Mouse (Mus musculus) cerebellum, adult 8-10 months (tissue): ENCODE measurements at regions not wholly inside any gene's neighbourhood (a gene's known extent, or its start where the extent isn't known, plus 50 kb on each side); places are given as distances from the start of the nearest gene placed in this dataset.
"Not testable (repeated sequence)": the region's sequence is repeated elsewhere in the genome, so short reads cannot be mapped to it uniquely, and the experiment has no call there.

Experiments
- DNase-seq: peaks from one replicate; pipeline ENCODE4 v3.0.0; 2022

DNA sequence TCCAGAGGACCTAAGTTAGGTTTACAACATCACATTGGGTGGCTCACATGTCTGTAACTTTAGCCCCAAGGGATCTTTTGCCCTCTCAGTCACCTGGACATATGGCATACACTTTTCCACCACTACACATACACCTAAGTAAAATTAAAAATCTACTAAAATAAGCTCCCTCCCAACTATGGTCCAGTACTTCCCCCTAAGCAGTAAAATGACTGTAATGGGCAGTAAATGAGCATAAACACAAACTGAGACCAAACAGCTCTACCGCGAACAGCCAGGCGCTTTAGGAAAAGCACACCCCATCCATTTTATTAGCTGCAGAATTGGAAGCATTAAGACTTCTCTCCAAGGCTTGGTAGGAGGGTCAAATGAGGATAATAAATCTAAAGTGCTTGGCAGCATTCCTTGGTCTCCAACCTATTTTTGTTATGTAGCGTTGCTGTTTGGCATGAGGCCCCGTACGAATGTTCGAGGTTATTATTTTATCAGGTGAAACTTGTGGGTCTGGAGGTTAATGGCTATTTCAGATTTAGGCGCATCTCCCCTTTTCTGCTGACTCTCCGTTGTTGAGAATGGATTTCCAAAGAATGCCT, 157.5 kb upstream of the Eif4g2 start:
- DNase-seq, result no peak

DNA sequence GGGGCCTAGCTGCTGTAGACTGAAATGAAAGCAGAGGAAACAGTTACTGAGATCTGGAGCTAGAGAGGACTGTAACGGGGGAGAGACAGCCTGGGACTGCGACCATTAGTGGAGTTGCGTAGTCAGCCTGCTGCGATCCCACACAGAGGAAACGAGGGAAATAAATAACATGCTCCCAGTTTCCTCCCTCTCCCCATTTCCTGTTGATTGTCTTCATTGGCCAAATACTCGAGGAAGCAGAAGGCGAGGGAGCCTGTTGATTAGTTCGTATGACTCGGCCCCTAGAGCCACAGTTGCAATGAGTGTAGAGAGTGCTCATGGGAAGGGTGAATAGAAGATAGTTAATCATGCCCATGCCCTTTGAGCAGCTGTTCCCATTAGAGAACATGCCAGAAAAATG, 155.0 kb upstream of the Eif4g2 start:
- DNase-seq, result no peak

DNA sequence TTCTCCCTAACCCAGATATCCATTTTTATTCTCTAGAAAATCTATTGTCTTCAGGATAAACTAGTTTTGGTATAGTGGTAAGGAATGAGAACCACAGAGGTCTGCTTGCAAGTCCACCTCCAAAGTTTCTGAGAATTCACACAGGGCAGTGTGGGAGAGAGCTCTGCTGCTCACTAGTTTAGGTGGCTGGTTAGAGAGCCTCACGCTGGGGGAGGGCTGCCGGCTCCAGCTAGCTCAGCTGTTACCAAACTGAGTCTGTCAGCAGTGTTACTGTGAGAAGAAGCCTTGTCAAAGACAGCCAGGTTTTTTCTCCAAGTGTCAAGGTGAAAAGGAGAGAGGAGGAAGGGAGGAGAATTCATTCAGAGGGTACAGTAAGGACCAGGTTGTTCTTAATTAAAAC, 147.8 kb upstream of the Eif4g2 start:
- DNase-seq, result no peak

DNA sequence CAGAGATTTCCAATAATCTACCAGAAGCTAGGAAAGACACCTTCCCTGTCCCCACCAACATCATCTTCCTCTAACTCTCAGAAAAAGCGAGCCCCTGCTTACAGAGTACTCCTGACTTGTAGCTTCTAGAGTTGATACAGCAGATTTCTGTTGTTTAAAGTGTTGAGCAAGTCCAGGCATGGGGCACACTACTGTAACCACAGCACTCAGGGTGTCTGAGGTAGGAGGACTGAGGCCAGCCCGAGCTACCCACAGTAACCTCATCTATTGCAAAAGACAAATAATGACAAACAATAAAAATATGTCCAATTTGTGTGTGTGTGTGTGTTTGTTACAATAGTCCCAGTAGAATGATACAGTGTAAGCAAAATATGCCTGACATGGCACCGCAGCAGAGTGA, 144.3 kb upstream of the Eif4g2 start:
- no peak for DNase-seq

DNA sequence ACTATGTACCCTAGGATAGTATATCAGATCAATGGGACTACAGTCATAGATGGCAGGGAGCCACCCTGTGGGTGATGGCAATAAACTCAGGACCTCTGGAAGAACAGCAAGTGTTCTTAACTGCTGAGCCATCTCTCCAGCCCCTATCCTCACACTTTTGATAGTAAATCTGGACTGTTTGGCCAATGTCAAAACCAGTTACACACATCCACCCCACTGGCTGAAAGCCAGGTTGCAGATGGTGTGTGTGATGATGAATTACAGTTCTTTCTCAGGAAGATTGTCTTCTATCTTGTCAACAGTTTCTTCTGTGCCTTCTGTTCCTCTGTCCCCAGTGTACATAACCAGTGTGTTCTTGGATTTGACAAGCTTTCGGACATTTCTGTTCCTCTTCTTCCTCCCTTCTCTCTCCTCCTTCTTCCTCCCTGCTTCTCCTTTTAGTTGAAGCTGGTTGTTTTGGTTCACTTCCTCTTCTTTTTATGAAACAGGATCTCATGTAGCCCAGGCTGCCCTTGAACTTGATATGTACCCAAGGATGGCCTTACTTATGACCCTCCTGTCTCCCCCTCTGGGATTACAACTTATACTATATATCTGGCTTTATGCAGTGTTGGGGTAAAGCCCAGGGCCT, 143.3 kb upstream of the Eif4g2 start:
- no peak for DNase-seq

DNA sequence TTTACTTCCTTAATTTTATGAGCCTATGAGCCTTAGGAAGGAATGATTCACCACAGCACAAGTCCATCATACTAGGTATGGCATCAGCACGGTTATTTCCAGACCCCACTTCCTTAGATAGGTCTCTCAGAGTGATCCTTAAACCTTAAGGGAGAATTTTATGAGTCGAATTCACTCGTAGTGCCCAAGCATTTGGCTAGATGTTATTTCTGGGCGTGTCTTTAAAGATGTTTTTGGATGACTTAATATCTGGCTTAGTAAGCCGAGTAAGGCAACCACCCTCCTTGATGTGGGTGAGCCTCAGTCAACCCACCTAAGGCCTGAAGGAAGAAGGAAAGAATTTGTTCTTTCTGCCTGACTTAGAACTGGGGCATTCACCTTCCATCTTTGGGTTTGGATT, 132.8 kb upstream of the Eif4g2 start:
- DNase-seq, result no peak

DNA sequence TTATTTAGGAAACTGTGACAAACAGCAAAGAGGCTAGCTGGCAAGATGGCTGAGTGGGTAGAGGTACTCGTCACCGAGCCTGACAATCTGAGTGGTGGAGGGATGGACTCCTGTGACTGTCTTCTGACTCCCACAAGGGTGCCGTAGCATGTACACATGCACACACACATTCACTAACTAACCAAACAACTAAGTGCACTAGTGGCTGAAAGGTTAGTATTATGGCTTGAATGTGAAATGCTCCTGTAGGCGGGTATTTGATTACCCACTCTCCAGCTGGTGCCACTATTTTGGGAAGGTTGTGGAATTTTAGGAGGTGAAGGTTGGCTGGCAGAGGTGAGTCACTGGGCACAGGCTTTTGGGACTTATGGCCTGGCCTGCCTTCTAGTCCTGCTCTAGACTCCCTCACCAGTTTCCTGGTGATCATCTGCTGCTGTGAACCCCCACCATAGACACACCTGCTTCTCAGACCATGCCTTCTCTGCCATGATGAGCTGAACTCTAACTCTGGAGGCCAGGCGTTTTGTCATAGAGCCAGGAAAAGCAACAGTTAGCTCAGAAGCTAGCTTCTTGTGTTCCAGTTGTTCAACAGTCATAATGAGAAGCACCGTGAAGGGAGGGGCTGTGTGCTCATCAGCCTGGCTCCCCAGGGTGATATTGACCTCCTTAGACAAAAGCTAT, 131.5 kb upstream of the Eif4g2 start:
- no peak for DNase-seq

DNA sequence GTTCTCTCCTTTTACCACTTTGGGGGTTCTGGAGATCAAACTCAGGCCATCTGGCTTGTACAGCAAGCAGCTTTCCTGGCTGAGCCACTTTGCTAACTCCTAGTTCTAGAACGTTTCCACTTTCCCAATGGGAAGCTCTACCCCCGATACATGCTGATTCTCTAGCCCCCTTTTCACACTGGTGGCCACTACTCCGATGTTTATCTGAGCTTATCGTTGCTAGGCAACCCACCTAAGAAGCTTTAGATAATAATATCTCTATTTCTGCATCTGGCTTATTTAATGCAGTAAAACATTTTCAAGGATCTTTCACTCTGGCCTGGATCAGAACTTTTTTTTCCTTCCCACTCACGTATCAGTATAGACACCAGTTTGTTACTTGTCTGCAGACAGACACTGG, 129.4 kb upstream of the Eif4g2 start:
- DNase-seq, result no peak

DNA sequence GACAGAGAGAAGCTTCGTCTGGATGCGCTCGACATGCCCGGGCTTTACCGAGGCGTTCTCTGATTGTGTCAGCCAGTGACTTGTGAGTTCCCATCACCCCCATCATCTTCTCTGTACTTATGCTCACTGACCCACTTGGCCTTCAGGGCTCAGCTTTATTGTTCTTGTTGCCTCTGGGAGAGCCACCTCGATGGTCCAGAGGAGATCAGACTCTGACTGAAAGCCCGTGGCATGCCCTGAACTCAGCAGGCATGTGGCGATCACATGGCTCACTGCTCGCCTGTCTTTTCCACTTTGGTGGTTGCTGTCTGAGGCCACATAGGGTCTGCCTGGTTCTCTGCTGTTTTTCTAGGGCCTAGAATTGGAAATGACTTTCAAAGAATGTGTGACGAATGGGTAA, 128.8 kb upstream of the Eif4g2 start:
- DNase-seq, result no peak

DNA sequence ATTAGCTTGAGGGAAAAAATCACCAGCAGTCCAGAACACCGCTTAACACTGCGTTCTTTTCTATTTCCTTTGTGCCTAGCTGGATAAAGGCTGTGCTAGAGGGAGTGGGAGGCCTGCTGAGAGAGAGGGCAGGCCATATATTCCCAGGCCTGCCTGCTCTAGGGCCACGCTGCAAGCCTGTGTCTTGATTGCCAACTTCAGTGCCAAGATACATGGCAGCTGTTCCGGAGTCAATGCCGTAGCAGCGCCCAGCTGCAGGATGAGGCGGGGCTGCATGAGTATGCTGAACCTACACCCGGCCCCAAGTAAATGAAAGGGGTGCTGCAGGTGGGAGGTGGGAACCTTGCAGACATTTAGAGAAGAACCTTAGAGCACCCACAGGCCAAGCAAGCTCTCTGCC, 127.5 kb upstream of the Eif4g2 start:
- no peak for DNase-seq

DNA sequence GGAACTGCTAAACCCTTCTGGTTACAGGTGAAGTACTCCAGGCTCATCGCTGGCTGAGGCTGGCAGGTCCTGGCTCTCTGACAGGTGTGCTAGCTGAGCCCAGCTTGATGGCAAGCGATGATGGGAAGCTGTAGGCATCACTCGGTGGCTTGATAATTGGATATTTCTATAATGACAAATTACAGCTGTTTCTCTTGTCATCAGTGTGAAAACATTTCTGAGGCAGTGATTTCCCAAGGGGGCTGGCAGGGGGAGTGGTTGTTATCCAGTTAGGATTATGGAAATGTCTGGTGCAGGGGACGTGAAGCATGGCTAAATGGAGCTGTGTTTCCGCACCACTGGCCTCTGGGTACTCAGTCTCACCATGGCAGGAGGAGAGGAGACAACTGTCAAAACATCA, 123.0 kb upstream of the Eif4g2 start:
- no peak for DNase-seq

DNA sequence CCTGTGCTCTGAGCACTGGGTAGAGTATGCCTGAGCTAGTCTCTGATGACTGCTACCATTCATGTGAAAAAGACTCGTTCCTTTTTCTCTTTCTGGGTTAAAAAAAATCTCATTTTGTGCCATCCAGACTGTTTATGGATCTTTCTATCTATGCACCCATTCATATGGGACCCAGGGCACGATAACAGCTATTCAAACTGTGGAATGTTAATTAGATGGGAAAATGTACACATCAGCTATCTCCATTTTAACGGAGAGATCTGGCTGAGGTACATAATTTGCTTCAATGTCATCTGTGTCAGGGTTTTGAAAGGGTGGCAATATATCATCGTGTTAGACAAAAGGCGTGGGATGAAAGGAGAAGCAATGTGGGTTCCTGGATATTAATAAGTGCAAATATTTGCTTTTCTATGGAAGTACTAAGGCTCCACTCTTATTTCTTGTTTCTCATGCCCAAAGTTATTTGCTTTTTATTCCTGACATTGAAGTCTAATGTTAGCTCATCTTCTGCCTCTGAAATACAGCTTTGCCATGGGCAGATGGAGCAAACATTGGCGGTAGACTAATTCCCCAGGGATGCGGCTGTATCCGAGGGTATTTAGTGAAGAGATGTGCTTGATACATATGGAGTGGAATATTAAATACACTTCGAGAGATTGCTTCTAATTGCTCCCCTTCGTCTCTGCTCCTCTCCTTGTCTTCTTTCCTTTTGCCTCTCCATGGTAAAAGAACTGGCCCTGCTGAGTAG, 116.0 kb upstream of the Eif4g2 start:
- DNase-seq, result no peak

DNA sequence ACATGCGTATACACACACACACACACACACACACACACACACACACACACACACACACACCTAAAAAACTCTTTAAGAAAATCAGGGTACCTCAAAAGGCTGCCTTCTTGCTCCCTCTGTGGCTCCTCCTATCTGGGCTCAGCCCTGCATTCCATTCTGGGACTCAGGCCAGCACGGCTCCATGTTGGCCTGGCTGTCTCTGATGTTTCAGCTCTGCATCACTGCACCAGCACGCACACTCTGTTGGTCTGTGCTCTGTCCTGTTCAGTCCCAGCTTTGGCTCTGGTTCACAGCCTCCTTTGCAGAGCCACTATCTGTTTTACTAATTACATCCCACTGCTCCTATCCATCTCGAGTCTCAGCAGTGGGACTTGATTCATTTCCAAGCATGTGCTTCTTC, 108.8 kb upstream of the Eif4g2 start:
- DNase-seq, result no peak

DNA sequence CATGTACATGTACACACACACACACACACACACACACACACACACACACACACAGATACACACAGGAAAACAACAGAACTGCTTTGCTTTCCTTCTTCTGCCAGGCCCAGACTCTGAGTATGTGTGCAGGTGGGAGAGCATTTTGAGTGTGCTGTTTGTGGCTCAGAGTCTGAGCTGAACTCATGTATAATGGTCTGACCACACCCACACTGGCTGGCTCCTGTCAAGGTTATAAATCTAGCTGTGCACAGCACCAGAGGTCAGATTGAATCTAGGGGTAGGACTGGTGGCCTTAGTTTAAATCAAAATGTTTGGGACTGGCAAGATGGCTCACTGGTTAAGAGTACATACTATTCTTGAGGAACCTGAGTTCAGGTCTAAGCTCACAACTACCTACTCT, 108.4 kb upstream of the Eif4g2 start:
- DNase-seq, result no peak

DNA sequence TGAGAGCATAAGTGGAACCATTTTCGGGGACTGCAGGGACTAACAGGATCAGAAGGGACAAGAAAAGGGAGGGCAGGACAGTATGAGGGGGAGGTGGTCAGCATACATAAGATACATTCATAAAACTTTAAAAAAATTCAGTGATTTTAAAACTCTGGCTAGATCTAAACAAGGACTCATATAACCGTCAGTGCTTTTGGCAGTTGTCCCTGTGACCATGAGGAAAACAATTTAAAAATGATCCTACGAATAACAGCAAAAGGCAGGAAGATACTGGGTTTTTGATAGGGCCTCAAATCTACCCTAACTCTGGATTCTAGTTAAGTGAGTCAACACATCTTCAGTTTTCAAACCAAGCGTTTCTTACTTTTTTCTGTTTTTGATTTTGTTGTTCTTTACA, 106.9 kb upstream of the Eif4g2 start:
- DNase-seq, result no peak

DNA sequence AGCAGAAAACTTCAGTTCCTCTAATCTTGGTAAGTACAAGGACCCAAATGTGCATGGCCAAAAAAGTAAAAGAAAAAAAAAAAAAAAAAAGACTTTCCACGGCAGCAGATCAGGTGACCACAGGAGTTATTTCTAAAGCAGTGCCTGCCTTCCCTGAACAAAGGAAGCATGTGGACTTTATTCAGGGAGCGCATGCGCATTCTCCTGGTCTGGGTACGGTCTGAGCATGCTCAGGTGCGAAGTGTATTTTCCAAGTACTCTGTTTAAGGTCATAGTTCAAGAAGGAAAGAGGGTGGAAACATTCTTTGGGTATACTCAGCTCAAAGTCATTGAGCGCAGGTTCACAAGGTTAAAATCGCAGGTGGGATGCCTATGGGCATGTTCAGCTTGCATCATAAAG, 103.1 kb upstream of the Eif4g2 start:
- no peak for DNase-seq

DNA sequence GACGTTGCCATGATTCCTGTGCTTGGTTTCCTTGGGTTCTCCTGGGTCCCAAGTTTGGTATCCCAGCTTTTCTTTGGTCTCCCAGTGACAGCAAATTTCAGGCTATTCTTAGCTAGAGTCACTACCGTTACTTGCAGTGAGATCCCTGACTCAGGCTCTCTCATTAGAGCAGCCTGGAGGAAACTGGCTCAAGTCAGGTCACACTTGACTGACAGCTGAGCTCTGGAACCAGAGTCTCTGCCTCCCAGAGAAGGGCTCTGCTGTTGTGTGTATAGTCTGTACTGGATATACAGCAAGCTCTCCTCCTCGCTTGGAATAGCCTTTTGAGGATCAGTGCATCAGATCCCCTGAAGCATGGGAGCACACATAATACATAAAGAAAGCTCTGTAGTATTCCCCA, 100.7 kb upstream of the Eif4g2 start:
- no peak for DNase-seq

DNA sequence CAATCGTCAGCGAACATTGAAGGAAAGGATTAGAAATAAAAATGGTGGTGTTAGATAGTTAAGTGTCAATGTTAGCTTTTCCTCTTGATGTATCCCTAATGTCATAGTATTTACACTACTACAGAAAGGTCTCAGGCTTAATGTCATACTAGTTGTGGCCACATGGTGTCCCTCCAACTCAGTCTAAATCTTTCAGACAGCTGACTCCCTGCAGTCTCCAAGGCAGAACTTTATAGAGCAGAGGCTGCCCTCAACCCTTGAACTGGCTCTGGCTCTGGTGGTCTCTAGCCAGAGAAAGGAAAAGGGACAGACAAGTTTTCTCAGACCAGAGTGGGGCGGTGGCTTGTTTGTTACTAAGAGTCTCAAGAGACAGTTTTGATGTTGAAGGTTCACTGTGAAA, 99.5 kb upstream of the Eif4g2 start:
- DNase-seq, result peak; percentile 49

DNA sequence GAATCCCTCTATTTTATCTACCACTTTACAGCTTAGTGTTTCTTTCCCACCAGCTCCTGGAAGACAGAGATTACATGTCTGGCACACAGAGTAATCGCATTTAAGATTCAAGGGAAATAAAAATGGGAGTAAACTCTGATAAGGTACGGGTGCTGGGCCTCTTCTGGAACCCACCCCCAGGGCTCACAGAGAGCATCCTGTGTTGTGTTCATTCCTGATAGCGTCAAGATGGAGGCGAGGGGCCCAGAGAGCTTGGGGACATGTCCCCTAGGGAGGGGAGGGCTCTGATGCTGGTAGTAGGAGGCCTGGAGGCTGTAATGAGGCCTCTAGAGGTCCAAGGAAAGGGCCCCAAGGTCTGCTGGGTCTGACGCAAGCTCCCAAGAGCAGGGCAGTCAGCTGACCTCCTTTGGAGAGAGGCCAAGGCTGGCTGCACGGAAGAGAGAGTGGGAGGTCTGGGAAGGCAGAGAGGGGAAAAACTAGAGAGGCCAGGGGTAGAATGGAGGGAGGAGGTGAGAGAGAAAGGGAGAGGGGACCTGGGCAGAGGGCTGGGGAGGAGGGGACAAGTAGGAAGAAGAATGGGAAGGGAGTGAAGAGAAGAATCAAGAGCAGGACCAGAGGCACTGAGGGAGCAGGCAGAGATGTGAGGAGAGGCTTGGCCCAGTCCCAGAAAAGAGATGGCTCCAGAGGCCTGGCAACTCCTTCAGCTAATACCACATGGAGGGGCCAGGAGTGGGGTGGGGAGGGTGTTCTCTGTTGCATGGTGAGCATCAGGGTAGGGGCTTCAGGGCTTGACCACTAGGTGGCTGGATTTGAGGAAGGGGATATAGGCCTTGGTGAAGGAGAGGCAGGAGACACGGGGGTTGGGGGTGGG, 96.8 kb upstream of the Eif4g2 start:
- no peak for DNase-seq

DNA sequence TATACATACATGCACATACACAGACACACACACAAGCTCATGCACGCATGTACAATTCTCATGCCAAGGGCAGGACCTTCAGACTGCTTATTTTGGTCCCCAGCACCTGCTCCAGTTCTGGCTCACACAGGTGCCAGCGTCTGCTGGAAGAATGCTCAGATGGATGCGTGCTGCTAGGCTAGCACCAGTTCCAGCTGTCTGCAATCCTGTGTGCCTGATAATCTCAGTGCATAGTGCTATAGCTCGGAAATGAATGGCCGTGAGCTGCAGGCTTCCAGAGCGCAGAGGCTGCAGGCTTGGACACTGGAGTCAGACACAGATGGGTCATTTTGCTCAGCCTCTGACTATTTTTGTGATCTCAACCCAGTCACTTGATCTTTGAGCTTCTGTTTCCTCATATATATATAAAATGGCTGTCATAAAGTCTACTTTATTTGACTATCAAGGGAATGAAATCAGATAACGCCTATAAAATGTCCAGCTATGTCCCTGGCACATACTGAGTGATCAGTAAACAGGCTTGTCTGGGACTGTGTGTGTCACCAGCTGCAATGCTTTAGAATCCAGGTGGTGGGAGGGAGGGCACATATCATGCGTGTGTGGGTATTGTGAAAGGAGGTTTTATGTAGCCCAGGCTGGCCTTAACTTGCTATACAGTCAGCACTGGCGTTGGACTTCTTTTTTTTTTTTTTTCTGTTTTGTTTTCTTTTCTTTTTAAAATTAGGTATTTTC, 91.7 kb upstream of the Eif4g2 start:
- DNase-seq, result no peak

DNA sequence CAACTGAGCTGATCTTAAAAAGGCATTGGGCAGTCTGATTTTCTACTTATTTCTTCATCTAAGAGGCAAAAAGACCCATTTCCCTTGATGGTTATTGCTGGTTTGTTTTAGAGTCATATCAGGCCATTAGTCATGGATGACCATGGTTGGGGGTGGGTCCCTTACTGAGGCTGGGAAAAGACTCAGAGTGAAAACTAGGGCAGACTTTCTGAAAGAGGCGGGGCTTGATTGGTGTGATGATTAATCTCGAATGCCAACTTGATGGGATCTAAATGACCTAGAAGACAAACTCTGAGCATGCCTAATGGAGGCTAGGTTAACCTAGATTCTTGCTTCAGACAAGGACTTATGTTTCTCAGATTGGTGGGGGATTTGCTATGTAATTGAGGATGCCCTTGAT, 89.2 kb upstream of the Eif4g2 start:
- no peak for DNase-seq

DNA sequence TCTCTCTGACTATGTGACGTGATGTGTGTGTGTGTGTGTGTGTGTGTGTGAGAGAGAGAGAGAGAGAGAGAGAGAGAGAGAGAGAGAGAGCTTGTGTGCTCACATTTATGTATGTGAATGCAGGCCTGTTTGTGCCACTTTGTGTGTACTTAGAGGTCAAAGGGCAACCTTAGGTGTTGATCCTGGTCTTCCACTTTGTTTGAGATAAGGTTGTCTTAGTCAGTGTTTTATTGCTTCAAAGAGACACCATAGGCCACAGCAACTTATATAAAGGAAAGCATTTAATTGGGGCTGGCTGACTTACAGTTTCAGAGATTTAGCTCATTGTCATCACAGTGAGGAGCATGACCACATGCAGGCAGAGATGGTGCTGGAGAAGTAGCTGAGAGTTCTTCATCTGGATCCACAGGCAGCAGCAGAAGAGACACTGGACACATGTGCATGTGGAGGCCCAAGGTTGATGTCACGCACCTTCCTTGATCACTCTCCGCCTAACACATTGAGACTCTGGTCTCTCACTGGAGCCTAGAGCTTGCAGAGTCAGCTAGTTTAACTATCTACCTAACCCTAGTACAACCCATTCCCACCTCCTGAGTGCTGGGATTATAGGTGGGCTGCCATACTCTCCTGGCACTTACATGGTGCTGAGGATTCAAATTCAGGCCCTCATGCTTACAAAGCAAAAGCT, 85.9 kb upstream of the Eif4g2 start:
- DNase-seq, result not testable (repeated sequence)
